In genomic region chr13:20120723-20121122, GRCm38 (mm10) we compare ENCODE assay signal across 11 mouse cellular contexts. TPM values are rescaled to one million over a fixed set of nuclear protein-coding genes. Genes with fewer than 3 reads are reported as not detected.
DNase-seq lines count a peak whose midpoint lies in the region; ATAC-seq and TF ChIP-seq lines count a peak whose summit lies in the region.
"Had no signal": no experiment of that assay in that cellular context is flagged by ENCODE, and none has a peak within 500 bp of the region (broad histone marks: within the 10 kb centered on the region; RNA-seq: fewer than 3 reads in every experiment).

No protein-coding gene starts in this region.

- 61% methylated on average over 5 of the region's 5 CpGs for WGBS in heart, postnatal 0 days
- 83% methylated on average over 5 of the region's 5 CpGs for WGBS in forebrain, embryonic 16.5 days

- H3K27me3 ChIP-seq in ES-Bruce4 (ENCODE audit: control insufficient read depth, insufficient read depth, low read length, poor library complexity, severe bottlenecking): no peaks in the 10 kb centered on the region
- H3K27me3 ChIP-seq in heart, postnatal 0 days (ENCODE audit: control insufficient read depth, insufficient read depth, low read length): no peaks in the 10 kb centered on the region
- H3K27me3 ChIP-seq in forebrain, embryonic 16.5 days (replicated peaks; ENCODE audit: control insufficient read depth, insufficient read depth, low read length): peaks cover 43% of the 10 kb centered on the region
- H3K27me3 ChIP-seq: embryonic facial prominence, embryonic 12.5 days; kidney, embryonic 15.5 days had no signal

- TF ChIP-seq POLR2A in ES-Bruce4 (IDR thresholded peaks at IDR 0.05; ENCODE audit: insufficient read depth, low read length): no peak

- peak overlapping the region; percentile 40 for H3K27ac ChIP-seq in ES-Bruce4 (ENCODE audit: insufficient read depth, low read length)
- peak overlapping the region; percentile 46; the same call in 1 of the 2 replicates for H3K27ac ChIP-seq in heart, postnatal 0 days (ENCODE audit: low read depth)
- H3K27ac ChIP-seq in forebrain, embryonic 16.5 days (ENCODE audit: low read length): no peak overlapping the region
- H3K27ac ChIP-seq: embryonic facial prominence, embryonic 12.5 days; kidney, embryonic 15.5 days; midbrain, embryonic 10.5 days had no signal

- H3K4me3 ChIP-seq in ES-Bruce4 (ENCODE audit: low read depth, low read length): no peak overlapping the region
- H3K4me3 ChIP-seq in heart, postnatal 0 days (ENCODE audit: low read depth, low read length): no peak overlapping the region
- no peak overlapping the region for H3K4me3 ChIP-seq in forebrain, embryonic 16.5 days (replicated peaks; ENCODE audit: low read length)
- H3K4me3 ChIP-seq: embryonic facial prominence, embryonic 12.5 days; kidney, embryonic 15.5 days; midbrain, embryonic 10.5 days had no signal

- peak; percentile 55; the same call in 1 of the 2 replicates for ATAC-seq in heart, postnatal 0 days (ENCODE audit: insufficient read depth, low read depth)
- ATAC-seq in megakaryocyte, adult 5-6 weeks (ENCODE audit: poor library complexity, severe bottlenecking): peak; percentile 93
- ATAC-seq in forebrain, embryonic 16.5 days: no peak

- no peak for TF ChIP-seq EP300 in ES-Bruce4 (IDR thresholded peaks at IDR 0.05; ENCODE audit: insufficient read depth, low read depth, low read length)
- TF ChIP-seq EP300 in heart, postnatal 0 days (IDR thresholded peaks at IDR 0.05; ENCODE audit: low read depth): no peak

- no peaks in the 10 kb centered on the region for H3K36me3 ChIP-seq in ES-Bruce4 (ENCODE audit: control insufficient read depth, insufficient read depth, low read length, poor library complexity, severe bottlenecking)
- no peaks in the 10 kb centered on the region for H3K36me3 ChIP-seq in heart, postnatal 0 days (replicated peaks; ENCODE audit: control insufficient read depth, insufficient read depth, low read length)
- H3K36me3 ChIP-seq in forebrain, embryonic 16.5 days (ENCODE audit: control insufficient read depth, insufficient read depth): no peaks in the 10 kb centered on the region
- H3K36me3 ChIP-seq: embryonic facial prominence, embryonic 12.5 days; kidney, embryonic 15.5 days; midbrain, embryonic 10.5 days had no signal

- no peak for TF ChIP-seq CTCF in ES-Bruce4 (IDR thresholded peaks at IDR 0.05; ENCODE audit: low read depth, low read length)
- TF ChIP-seq CTCF in heart, postnatal 0 days (IDR thresholded peaks at IDR 0.05; ENCODE audit: low read depth): no peak

- peak; percentile 86 for DNase-seq in 416B (ENCODE audit: low read depth)
- DNase-seq in heart, postnatal 0 days (ENCODE audit: low spot score): no peak
- DNase-seq in right cerebral cortex, adult 18-20 months: no peak
- DNase-seq in frontal cortex, postnatal 10 days (ENCODE audit: low spot score in 2 of 2): no peak
- DNase-seq in cerebellum, adult 9-10 months: no peak

- no peak overlapping the region for H3K9ac ChIP-seq in ES-Bruce4 (ENCODE audit: low read depth, poor library complexity, severe bottlenecking)
- no peak overlapping the region for H3K9ac ChIP-seq in heart, postnatal 0 days (replicated peaks; ENCODE audit: low read depth, low read length)
- no peak overlapping the region for H3K9ac ChIP-seq in forebrain, embryonic 16.5 days (replicated peaks; ENCODE audit: low read depth, low read length)
- H3K9ac ChIP-seq: embryonic facial prominence, embryonic 12.5 days; kidney, embryonic 15.5 days had no signal

- no peak overlapping the region for H3K4me2 ChIP-seq in heart, postnatal 0 days (ENCODE audit: low read depth, low read length)
- no peak overlapping the region for H3K4me2 ChIP-seq in forebrain, embryonic 16.5 days (ENCODE audit: low read length)
- H3K4me2 ChIP-seq: embryonic facial prominence, embryonic 12.5 days; kidney, embryonic 15.5 days had no signal

- H3K9me3 ChIP-seq in ES-Bruce4 (replicated peaks; ENCODE audit: control insufficient read depth, insufficient read depth, low read length, poor library complexity, severe bottlenecking): no peaks in the 10 kb centered on the region
- no peaks in the 10 kb centered on the region for H3K9me3 ChIP-seq in heart, postnatal 0 days (replicated peaks; ENCODE audit: control insufficient read depth, low read length)
- no peaks in the 10 kb centered on the region for H3K9me3 ChIP-seq in forebrain, embryonic 16.5 days (ENCODE audit: control insufficient read depth, low read length)
- H3K9me3 ChIP-seq: embryonic facial prominence, embryonic 12.5 days; kidney, embryonic 15.5 days; midbrain, embryonic 10.5 days had no signal

- H3K4me1 ChIP-seq in ES-Bruce4 (ENCODE audit: control insufficient read depth, insufficient read depth, low read length): peaks cover 2% of the 10 kb centered on the region
- 0 out of 2 replicates have a peak, but pooled peaks cover 5% of the 10 kb centered on the region for H3K4me1 ChIP-seq in heart, postnatal 0 days (ENCODE audit: control insufficient read depth, insufficient read depth)
- H3K4me1 ChIP-seq in forebrain, embryonic 16.5 days (replicated peaks; ENCODE audit: control insufficient read depth, insufficient read depth, low read length): peaks cover 7% of the 10 kb centered on the region
- H3K4me1 ChIP-seq: kidney, embryonic 15.5 days had no signal

RNA-seq across cellular contexts. Expression of gene Elmo1, which starts 30.3 kb away (rescaled TPM):
- 16.1 and 18.7 TPM in 2 replicates for polyA plus RNA-seq in ES-Bruce4 (2011; ENCODE audit: insufficient read depth, insufficient read length, low read depth, missing spikeins)
- total RNA-seq in heart, postnatal 0 days (2014; rRNA removed; ENCODE audit: low replicate concordance): 11.9 and 17.9 TPM in 2 replicates
- 6.5 TPM in 2 replicates for polyA plus RNA-seq in heart, postnatal 0 days (2015; fragmentation: Nextera tagmentation; extraction: Ambion mirVana)
- total RNA-seq in megakaryocyte, adult 5-6 weeks (2015): 69.9 and 81.4 TPM in 2 replicates
- total RNA-seq in megakaryocyte, adult 5-6 weeks (2017): 37.1 and 45.1 TPM in 2 replicates
- 37.6 and 42.4 TPM in 2 replicates for polyA plus RNA-seq in forebrain, embryonic 16.5 days (2015; fragmentation: Nextera tagmentation; extraction: Ambion mirVana)
